Mouse (Mus musculus) cortical plate, adult 2 months (tissue): ENCODE results near the gene Med27. TPM values are rescaled to one million over a fixed set of nuclear protein-coding genes. Genes with fewer than 3 reads are reported as not detected.

ENCODE experiments used
- H3K27ac ChIP-seq: fragments of 200-500 bp; 2 replicates; pipeline ENCODE4 v1.5.1; 2012; ENCODE audit warnings: low read length, control low read depth, inconsistent platforms; ENCODE audit not compliant: insufficient read depth
- H3K4me1 ChIP-seq: fragments of 200-500 bp; 2 replicates; pipeline ENCODE4 v1.6.1; 2011; ENCODE audit warnings: low read length; ENCODE audit not compliant: control insufficient read depth, insufficient read depth
- H3K4me3 ChIP-seq: fragments of 200-500 bp; 2 replicates; pipeline ENCODE4 v1.5.1; 2011; ENCODE audit warnings: mild to moderate bottlenecking, low read length, control low read depth; ENCODE audit not compliant: insufficient read depth
- CTCF ChIP-seq: fragments of 200-500 bp; IDR thresholded peaks from 2 replicates; pipeline ENCODE4 v1.5.1; 2011; ENCODE audit warnings: mild to moderate bottlenecking, control low read depth, low read length; ENCODE audit not compliant: insufficient read depth; ENCODE audit errors: extremely low read depth
- POLR2A ChIP-seq: fragments of 200-500 bp; IDR thresholded peaks from 2 replicates; pipeline ENCODE4 v1.6.1; 2011; ENCODE audit warnings: mild to moderate bottlenecking, low read length, control low read depth; ENCODE audit not compliant: insufficient read depth; ENCODE audit errors: extremely low read depth
- polyA plus RNA-seq: library from polyadenylated mRNA; depleted of rRNA; stranded (reverse); fragments of >200 nt; gene quantifications from 2 replicates; pipeline ENCODE4 v1.2.3, GENCODE M21; 2012; rRNA removed

Med27 gene
- 45.6 and 47.6 TPM in 2 replicates for polyA plus RNA-seq

DNA sequence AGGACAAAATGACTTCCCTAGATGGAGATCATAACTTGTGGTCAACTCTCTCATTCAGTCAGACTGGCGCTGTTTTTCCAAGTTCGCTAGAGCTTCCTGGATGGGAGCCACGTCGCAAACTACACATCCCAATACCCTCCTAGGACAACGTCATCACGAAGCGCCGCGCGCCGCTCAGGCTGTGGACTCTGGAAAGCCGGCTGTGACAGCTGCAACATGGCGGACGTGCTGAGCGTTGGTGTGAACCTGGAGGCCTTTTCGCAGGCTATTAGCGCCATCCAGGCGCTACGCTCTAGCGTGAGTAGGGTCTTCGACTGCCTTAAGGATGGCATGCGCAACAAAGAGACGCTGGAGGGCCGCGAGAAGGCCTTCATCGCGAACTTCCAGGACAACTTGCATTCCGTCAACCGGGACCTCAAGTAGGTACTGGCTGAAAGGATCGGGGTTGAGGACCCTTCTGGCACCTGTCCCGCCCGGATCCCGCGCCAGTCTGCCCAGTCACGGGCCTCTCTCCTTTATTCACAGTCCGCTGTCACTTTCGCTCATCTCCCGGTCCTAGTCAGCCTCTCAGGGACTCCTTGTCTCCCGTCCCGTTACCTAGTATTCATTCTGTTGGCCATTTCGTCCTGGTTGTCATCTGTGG lies at the start of gene Med27:
TSS of gene Med27 (plus strand) at position 191 of the 643 bp plus-strand sequence.
- Histone ChIP-seq H3K4me3 (peak within 1 kb of the TSS; percentile 80), H3K27ac (no peak within 1 kb of the TSS), H3K4me1 (0 out of 2 replicates have a peak, but pooled peaks cover 3% of the 10 kb centered on the region)
- no peak for TF ChIP-seq CTCF
- peak; percentile 76 for TF ChIP-seq POLR2A

- H3K4me3 ChIP-seq: no peak overlapping the region
- no peak overlapping the region for H3K27ac ChIP-seq
- no peak for TF ChIP-seq CTCF
- no peak for TF ChIP-seq POLR2A
- H3K4me1 ChIP-seq: 0 out of 2 replicates have a peak, but pooled peaks cover 2% of the 10 kb centered on the region
Observed at GRCm38 (mm10) chr2:29309966-29310365, 36.7 kb upstream of the Med27 start.

DNA sequence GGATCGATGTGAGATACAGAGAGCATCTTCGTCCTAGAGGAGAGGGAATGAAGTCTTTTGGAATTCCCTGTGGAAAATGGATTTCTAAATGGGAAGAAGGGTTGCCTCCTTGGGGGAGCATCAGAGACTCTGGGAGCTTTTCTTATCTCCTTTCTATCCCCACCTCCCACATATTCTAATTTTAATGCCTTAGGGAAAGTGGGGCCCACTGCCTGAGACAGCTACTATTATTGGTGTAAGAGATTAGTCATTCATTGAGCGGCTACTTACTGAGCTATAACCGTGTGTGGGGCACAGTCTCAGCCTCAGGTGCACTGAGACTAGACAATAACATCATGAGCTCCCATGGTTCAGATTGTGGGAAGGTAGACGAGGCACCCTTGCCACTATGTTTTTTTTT lies 34.6 kb upstream of the Med27 start:
- Histone ChIP-seq H3K27ac (no peak overlapping the region), H3K4me3 (no peak overlapping the region), H3K4me1 (0 out of 2 replicates have a peak, but pooled peaks cover 2% of the 10 kb centered on the region)
- TF ChIP-seq CTCF (no peak), POLR2A (no peak)

GRCm38 (mm10) chr2:29317906-29318470 lies 28.6 kb upstream of the Med27 start:
- peaks cover 9% of the 10 kb centered on the region for H3K4me1 ChIP-seq
- TF ChIP-seq POLR2A (no peak), CTCF (no peak)

GRCm38 (mm10) chr2:29318596-29318995 lies 28.0 kb upstream of the Med27 start:
- H3K4me3 ChIP-seq: no peak overlapping the region
- TF ChIP-seq POLR2A: no peak

More at GRCm38 (mm10) chr2:29317906-29318470, 28.6 kb upstream of the Med27 start:
- Histone ChIP-seq H3K4me3 (no peak overlapping the region), H3K27ac (no peak overlapping the region)

GRCm38 (mm10) chr2:29320229-29320751 lies 26.3 kb upstream of the Med27 start:
- no peak overlapping the region for H3K4me3 ChIP-seq
- H3K4me1 ChIP-seq: peaks cover 9% of the 10 kb centered on the region
- TF ChIP-seq POLR2A (no peak), CTCF (no peak)
- peak overlapping the region; percentile 76 for H3K27ac ChIP-seq

More at GRCm38 (mm10) chr2:29318596-29318995, 28.0 kb upstream of the Med27 start:
- Histone ChIP-seq H3K4me1 (peaks cover 9% of the 10 kb centered on the region), H3K27ac (0 out of 2 replicates have a peak overlapping the region, but pooled peaks have one; percentile 17)

- Histone ChIP-seq H3K4me1 (peaks cover 9% of the 10 kb centered on the region), H3K27ac (no peak overlapping the region), H3K4me3 (no peak overlapping the region)
- TF ChIP-seq POLR2A: no peak
- TF ChIP-seq CTCF: no peak
Observed at GRCm38 (mm10) chr2:29320780-29321179, 25.8 kb upstream of the Med27 start.

DNA sequence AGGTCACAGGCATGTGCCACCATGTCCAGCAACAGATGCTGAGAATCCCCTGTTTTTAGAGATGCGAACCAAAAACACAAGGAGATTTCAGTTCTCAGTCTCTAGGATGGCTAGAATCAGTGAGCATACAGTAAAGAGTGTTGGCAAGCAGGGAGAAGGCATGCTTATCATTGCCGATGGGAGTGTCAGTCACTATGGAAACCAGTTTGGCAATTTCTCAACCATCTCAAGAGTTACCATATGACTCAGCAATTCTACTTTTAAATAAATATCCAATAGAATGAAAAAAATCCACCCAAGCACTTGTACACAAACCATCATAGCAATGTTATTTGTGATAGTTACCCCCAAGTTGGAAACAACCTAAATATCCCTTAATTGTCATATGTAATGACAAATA lies 22.2 kb upstream of the Med27 start:
- TF ChIP-seq CTCF: no peak
- no peak for TF ChIP-seq POLR2A
- Histone ChIP-seq H3K4me1 (peaks cover 5% of the 10 kb centered on the region), H3K4me3 (no peak overlapping the region), H3K27ac (no peak overlapping the region)

- Histone ChIP-seq H3K27ac (no peak overlapping the region), H3K4me3 (no peak overlapping the region), H3K4me1 (no peaks in the 10 kb centered on the region)
- TF ChIP-seq CTCF: no peak
- TF ChIP-seq POLR2A: no peak
Observed at GRCm38 (mm10) chr2:29330471-29330870, 16.1 kb upstream of the Med27 start.

- Histone ChIP-seq H3K27ac (no peak overlapping the region), H3K4me1 (no peaks in the 10 kb centered on the region), H3K4me3 (no peak overlapping the region)
- TF ChIP-seq CTCF (no peak), POLR2A (no peak)
Observed at GRCm38 (mm10) chr2:29338396-29338795, 8.2 kb upstream of the Med27 start.
